Mouse (Mus musculus): Measurements from ENCODE around the gene Fetub.

GRCm38 (mm10) chr16:22899346-22899745, 18.8 kb upstream of the Fetub start:
- TF ChIP-seq ZMIZ1 (IDR thresholded peaks at IDR 0.05; ENCODE audit: low read depth, low read length) (no peak), CTCF (IDR thresholded peaks at IDR 0.05 in 2 of 3, conservative IDR thresholded peaks at IDR 0.05 in 1 of 3; ENCODE audit: control insufficient read depth in 1 of 3, insufficient read depth in 1 of 3, low read depth in 2 of 3, low read length in 3 of 3, poor library complexity in 1 of 3, severe bottlenecking in 1 of 3) (no peak), POLR2A (IDR thresholded peaks at IDR 0.05; ENCODE audit: control insufficient read depth in 1 of 2, insufficient read depth in 1 of 2, low read depth in 1 of 2, low read length in 2 of 2, poor library complexity in 1 of 2) (no peak), EP300 (IDR thresholded peaks at IDR 0.05; ENCODE audit: low read depth in 1 of 2, low read length in 2 of 2) (no peak), GATA1 (IDR thresholded peaks at IDR 0.05; ENCODE audit: low read depth, low read length) (no peak), E2F4 (IDR thresholded peaks at IDR 0.05; ENCODE audit: borderline replicate concordance, low read depth, low read length) (no peak), MXI1 (IDR thresholded peaks at IDR 0.05; ENCODE audit: low read depth, low read length) (no peak), POLR2AphosphoS2 (IDR thresholded peaks at IDR 0.05; ENCODE audit: low read length) (no peak), ZC3H11A (IDR thresholded peaks at IDR 0.05; ENCODE audit: low read depth, low read length) (no peak), NELFE (IDR thresholded peaks at IDR 0.05; ENCODE audit: low read depth, low read length) (no peak), NRF1 (IDR thresholded peaks at IDR 0.05; ENCODE audit: insufficient read depth, low read depth, low read length, poor library complexity, severe bottlenecking) (no peak), RCOR1 (IDR thresholded peaks at IDR 0.05; ENCODE audit: low read depth, low read length) (no peak), MAZ (IDR thresholded peaks at IDR 0.05; ENCODE audit: low read depth, low read length) (no peak)
